Mouse (Mus musculus) CD4-positive, CD25-positive, alpha-beta regulatory T cell, adult 4 months (primary cell): ENCODE data around the gene Cog8. TPM values are rescaled to one million over a fixed set of nuclear protein-coding genes. Genes with fewer than 3 reads are reported as not detected.

Experiments
- ATAC-seq: one replicate; pipeline ENCODE4 v1.8.0; 2017
- polyA plus RNA-seq, 2 experiments: library from polyadenylated mRNA; unstranded; fragments of 100-300 nt; shearing (Covaris generic); gene quantifications; one replicate each; pipeline ENCODE4 v1.2.1; 2017

The Cog8 gene
- polyA plus RNA-seq = 1 to 10 TPM; 7.6 to 8.7 TPM

DNA sequence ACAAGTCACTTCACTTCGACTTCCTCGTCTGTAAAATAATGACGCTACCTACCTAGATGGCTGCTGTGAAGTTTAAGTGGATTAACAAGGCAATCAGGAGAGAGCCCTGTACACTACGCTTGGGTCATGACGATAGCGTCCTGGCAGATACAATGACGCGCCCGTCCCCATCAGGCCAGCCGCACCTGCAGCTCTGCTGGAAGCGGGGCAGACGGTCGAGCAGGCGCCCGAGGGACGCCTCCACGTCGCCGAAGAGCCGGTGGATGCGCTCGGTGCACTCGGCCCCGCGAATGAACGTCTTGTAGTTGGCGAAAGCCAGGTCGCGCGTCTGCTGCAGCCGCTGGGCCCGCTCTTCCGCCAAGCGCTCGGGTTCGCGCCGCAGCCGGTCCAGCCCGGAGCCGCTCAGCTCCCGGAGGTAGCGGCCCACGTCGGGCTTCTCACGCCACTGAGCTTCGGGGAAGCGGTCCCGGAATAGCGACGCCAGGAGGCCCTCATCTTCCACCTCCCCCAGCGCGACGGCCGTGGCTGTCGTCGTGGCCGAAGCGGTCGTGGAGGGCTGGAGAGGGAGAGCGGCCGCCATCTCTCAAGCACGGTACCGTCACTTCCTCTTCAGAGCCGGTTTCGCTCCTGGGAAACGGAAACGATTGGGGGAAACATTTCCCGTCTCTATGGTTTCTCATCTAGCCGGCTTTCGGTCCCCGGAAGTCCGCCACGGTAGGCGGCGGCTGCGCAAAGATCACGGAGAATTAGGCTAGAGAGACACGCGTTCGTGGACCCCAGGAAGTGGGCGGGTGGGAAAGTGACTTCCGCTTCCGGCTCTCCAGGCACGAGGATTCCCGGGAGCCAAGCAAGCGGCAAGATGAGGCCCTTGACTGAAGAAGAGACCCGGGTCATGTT, at the start of gene Cog8, which contains the start of gene Nip7:
TSS of gene Cog8 (minus strand) at position 614 of the 897 bp plus-strand sequence.
TSS of gene Nip7 (plus strand) at position 802 of the 897 bp plus-strand sequence.
- peak; percentile 98 for ATAC-seq

DNA sequence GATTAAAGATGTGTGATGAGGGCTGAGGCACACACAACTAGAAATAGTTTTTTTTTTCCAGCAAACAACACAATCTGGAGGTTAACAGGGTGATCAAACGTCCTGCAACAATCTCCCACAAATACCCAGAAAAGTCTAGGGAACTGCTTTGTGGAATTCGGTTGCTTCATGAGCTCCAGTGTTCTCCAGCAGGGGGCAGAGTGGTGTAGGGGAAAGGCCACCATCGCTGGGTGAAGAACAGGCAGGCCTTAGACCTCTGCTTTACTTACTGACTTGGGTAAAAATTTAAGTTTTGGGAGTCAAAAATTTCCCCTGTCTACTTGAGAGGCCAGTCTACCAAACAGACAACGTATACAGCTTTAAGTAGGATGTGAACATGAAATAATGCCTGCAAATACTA, 48.1 kb upstream of the Cog8 start:
- peak; percentile 67 for ATAC-seq

DNA sequence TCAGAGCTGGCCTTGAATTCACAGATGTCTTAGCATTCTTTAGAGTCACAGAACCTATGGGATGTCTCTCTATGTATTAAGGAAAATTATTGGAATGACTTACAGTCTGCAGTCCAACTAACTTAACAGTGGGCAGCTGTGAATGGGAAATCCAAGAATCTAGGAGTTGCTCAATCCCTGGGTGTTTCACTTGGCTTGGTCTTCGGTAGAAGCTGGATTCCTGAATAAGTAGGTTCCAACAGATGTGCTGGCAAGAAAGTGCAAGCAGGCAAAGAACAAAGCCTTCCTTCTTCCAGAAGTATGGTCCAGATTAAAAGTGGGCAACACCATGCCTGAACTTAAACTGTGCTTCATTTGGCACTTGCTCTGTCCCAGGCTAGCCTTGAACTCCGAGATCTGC, 44.1 kb upstream of the Cog8 start:
- ATAC-seq = no peak

GRCm38 (mm10) chr8:107096366-107097036, 40.0 kb upstream of the Cog8 start, which contains the start of gene Terf2:
Gene Terf2 (minus strand): TSS chr8:107096547.
- peak; percentile 88 for ATAC-seq

GRCm38 (mm10) chr8:107095717-107096365, 39.4 kb upstream of the Cog8 start:
- ATAC-seq = peak; percentile 52

- no peak for ATAC-seq
Measured at GRCm38 (mm10) chr8:107090531-107090930, 34.0 kb upstream of the Cog8 start.

DNA sequence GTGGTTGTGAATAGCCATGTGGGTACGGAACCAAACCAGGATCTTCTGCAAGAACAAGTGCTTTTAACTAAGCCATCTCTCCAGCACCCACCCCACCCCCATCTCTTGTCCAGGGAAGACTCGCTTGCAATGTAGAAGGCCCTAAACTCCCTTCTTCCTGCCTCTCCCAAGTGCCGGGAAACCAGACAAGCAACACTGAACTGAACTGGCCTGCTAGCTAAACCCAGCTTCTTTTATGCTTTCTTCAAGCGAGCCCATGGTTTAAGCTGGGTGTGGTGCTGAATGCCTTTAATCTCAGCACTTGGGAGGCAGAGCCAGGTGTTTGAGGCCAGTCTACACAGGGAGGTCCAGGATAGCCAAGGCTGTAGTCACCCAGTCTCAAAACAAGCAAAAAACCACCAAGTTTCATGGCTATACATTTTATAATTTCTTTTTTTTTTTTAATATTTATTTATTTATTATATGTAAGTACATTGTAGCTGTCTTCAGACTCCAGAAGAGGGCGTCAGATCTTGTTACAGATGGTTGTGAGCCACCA, 32.1 kb upstream of the Cog8 start:
- no peak for ATAC-seq

DNA sequence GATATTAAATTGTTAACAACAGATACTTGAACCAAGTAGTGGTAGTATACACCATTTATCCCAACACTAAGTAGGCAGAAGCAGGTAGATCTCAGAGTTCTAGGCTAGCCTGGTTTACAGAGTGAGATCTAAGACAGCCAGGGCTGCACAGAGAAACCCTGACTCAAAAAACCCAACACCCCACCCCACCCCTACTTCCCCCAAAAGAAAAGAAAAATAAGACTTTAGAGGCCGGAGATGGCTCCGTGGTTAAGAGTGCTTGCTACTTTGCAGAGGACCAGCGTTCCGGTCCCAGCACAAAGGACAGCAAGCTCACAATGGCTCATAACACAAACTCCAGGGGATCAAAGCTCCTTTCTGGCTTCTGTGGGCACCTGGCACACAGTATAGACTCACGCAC, 29.5 kb upstream of the Cog8 start:
- ATAC-seq = no peak

DNA sequence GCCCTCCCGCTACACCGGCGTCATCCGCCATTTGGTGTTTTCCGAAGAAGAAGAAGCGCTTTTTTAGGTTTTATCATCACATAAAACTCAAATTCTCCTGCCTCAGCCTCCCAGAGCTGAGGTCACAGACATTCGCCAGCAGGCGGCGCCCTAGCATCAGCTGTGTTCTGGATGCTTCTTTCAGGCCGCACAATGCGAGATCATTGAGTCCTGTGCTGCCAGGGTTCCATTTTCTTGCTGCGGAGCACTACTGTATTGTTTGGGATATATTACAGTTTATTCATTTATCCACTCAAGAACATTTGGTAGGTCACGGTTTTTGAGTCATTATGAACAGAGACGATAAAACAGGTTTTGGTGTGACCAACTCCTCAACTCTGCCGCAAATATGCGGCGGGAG, 28.9 kb upstream of the Cog8 start:
- ATAC-seq = no peak

- no peak for ATAC-seq
Measured at GRCm38 (mm10) chr8:107076239-107076888, 19.9 kb upstream of the Cog8 start.

- ATAC-seq = no peak
Measured at GRCm38 (mm10) chr8:107074128-107074527, 17.6 kb upstream of the Cog8 start.

- ATAC-seq = no peak
Measured at GRCm38 (mm10) chr8:107073706-107074105, 17.2 kb upstream of the Cog8 start.

DNA sequence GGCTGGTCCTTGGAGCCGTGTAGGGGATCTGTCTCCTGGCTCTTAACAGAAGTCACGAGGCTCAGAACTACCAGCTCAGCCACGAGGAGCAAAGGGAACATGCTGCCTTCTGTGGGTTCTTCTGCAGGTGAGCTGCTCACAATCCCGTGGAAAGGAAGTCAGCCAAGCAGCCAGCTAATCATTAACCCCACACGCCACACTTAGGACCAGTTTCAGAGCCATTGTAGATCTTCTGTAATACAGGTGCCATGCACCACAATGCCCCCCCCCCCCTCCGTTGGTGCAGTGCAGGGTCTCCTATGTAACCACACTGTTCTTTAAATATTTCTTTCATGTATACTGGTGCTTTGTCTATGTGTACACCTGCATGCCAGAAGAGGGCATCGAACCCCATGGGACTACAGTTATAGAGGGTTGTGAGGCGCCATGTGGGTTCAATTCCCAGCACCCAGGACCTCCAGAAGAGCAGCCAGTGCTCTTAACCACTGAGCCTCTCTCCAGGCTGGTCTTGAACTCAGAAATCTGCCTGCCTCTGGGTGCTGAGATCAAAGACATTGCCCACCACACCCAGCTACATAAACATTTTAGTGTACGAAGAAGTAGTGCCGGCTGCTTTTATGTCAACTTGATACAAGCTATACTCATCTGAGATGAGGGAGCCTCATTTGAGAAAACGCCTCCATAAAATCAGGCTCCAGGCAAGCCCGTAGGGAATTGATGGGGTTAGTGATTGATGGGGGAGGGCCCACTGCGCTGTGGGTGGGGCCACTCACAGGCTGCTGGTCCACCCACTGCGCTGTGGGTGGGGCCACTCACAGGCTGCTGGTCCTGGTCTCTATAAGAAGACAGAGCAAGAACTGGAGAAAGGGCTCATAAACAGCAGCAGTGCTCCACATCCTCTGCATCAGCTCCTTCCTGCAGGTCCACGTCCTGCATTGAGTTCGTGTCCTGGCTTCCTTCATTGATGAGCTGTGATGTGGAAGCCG, 9.3 kb upstream of the Cog8 start, which contains the start of gene Tmed6:
TSS of gene Tmed6 (minus strand) at position 134 of the 986 bp plus-strand sequence.
- ATAC-seq = no peak

DNA sequence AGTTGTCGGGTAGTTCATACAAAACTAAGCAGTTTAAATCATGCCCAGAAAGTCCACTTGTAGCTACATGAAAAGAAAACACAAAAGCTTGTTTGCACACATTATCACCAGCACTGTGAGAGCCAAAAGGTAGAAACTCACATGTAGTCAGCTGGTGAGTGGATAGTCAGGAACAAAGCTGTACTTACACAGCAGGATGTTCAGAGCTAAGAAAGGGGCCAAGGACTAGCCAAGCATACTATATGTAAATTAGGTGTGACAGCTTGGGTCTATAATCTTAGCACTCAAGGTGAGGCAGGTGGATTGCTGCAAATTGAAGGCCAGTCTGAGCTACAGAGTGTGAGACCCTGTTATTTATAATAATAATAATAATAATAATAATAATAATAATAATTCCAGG, 6.1 kb upstream of the Cog8 start:
- no peak for ATAC-seq

DNA sequence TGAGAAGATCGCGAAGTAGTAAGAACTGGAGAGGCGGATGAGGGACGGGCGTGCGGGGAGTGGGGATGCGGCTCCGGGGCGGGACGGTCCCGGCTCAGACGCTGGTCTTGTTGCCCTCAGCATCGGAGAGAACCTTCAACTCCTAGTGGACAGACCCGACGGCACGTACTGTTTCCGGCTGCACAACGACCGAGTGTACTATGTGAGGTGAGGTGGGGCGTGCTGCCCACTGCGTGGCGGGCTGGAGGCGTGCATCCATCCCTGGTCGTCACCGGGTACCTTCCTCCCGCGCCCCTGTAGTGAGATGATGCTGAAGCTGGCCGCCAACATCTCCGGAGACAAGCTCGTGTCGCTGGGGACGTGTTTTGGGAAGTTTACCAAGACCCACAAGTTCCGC, 482 bp upstream of the Cog8 start:
- ATAC-seq = no peak

DNA sequence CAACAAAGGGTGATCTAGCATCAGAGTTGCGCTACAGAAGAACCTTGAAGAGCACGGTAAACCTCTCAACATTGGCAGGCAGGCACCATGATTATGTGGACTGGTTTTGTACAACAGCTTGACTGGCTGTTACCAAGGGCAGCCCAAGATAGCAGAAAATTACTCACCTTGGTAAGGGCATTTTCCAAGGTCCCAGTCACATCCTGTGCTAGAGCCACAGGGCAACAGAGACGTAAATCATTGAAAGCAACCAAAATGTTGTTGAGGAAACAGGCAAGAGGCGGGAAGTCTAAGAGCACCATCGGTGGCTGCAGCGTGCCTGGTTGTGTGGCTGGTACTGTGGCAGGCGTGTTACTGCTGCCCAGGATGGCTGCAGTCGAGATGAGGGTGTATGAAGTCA, 4.4 kb downstream of the Cog8 start:
- ATAC-seq = no peak

- no peak for ATAC-seq
Measured at GRCm38 (mm10) chr8:107049480-107049879, 7.0 kb downstream of the Cog8 start.

- ATAC-seq = peak; percentile 78
Measured at GRCm38 (mm10) chr8:107048061-107048941, 8.2 kb downstream of the Cog8 start, which contains the start of gene Pdf. Gene Pdf (minus strand): TSS chr8:107048614.

GRCm38 (mm10) chr8:107046976-107047375, 9.5 kb downstream of the Cog8 start:
- no peak for ATAC-seq

DNA sequence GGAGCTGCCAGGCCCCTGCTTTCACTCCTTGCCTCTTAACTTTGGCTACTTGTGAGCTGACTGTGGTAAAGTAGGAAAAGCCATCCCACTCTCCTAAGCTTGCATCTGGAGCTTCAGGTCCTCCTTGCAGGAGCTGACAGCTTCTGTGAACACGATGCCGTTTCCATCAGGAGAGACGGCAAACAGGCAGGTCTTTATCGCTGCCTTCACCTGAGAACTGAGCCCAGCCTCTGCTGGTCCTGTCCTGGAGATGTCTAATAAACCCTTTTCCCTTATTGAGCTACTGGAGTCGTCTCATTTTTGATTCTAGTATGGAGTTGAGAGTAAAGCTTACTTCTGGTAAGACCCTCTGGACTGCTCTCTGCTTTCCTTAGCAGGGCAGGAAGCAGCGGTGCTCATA, 11.0 kb downstream of the Cog8 start:
- no peak for ATAC-seq
